Mouse (Mus musculus) embryonic fibroblast, embryonic 13.5 days (primary cell): ENCODE measurements around the gene Ryr1. TPM values are rescaled to one million over a fixed set of nuclear protein-coding genes. Genes with fewer than 3 reads are reported as not detected.

Source experiments
- H3K27ac ChIP-seq: 2 replicates; pipeline ENCODE4 v1.5.1; 2012; ENCODE audit warnings: low read length, control low read depth, inconsistent platforms; ENCODE audit not compliant: insufficient read depth
- H3K4me1 ChIP-seq: 2 replicates; pipeline ENCODE4 v1.6.1; 2011; ENCODE audit warnings: low read length; ENCODE audit not compliant: control insufficient read depth, insufficient read depth
- H3K4me3 ChIP-seq: 2 replicates; pipeline ENCODE4 v1.5.1; 2011; ENCODE audit warnings: mild to moderate bottlenecking, control low read depth, low read length; ENCODE audit not compliant: insufficient read depth
- CTCF ChIP-seq: IDR thresholded peaks from 2 replicates; pipeline ENCODE4 v1.5.1; 2011; ENCODE audit warnings: mild to moderate bottlenecking, control low read depth, low read length, moderate library complexity, borderline replicate concordance; ENCODE audit not compliant: insufficient read depth
- POLR2A ChIP-seq: IDR thresholded peaks from 2 replicates; pipeline ENCODE4 v1.6.1; 2011; ENCODE audit warnings: low read depth, mild to moderate bottlenecking, control low read depth, low read length, moderate library complexity
- polyA plus RNA-seq: library from polyadenylated mRNA; stranded (reverse); fragments of >200 nt; gene quantifications from 2 replicates; pipeline ENCODE4 v1.2.4, GENCODE M21; 2011; ENCODE audit warnings: low read depth; ENCODE audit not compliant: missing spikeins, insufficient read length

Ryr1 gene
- polyA plus RNA-seq, 1 experiment: 0.28 TPM

DNA sequence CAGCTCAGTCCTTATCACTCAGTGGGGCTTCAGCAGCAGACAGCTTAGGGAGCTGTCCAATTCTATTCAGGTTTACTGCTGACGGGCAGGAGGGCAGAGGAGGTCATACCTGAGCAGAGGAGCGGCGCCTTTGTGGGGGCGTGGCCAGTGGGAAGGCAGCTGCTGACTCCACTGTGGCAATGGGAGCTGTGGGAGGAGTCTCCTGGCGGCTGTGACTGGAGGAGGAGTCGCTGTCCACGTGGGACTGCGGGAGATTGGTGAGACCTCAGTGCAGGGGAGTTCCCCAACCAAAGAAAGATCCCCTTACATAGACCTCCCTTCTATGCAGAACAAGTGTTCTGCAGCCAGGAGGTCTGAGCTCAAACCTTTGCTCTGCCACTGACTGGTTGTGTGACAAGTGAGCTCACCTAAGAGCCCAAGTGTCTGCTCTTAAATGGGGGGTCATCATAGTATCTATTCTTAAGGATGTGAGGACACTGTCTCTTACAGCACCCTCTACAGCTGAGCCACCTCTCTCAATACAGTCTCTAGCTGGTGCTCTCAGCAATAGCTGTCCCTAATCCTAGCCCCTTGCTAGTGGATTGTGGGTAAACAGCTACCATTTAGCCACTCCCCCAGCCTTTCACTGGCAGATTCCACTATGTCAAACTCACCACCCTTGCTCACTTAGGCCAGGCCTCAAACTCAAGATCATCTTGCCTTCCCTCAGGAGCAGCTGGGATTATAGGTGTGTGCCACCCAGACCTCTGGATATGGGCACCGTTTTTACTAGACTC lies 38.0 kb upstream of the Ryr1 start:
- Histone ChIP-seq H3K4me1 (peaks cover 6% of the 10 kb centered on the region; the same call in 1 of the 2 replicates), H3K27ac (no peak overlapping the region), H3K4me3 (no peak overlapping the region)
- TF ChIP-seq CTCF (no peak), POLR2A (no peak)

DNA sequence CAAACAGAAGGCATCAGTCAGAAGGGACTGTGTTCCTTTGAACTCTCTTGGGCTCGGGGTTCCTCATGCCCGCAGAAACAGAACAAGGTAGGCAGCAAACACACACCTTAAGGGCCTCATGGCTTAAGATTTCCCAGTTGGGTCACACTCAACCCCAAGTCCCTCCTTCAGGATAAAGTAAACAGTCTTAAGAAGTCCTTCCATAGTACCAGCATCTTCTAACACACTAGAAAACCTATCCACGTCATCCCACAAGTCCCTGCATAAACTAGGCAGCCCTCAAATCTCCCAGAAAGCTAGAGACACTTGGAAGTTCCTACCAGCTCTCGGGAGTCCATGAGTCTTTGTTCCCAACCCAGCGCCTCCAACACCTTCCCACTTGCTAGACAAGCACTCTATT lies 37.3 kb upstream of the Ryr1 start:
- TF ChIP-seq POLR2A (no peak), CTCF (no peak)
- Histone ChIP-seq H3K27ac (no peak overlapping the region), H3K4me3 (no peak overlapping the region), H3K4me1 (peaks cover 4% of the 10 kb centered on the region; the same call in 1 of the 2 replicates)

DNA sequence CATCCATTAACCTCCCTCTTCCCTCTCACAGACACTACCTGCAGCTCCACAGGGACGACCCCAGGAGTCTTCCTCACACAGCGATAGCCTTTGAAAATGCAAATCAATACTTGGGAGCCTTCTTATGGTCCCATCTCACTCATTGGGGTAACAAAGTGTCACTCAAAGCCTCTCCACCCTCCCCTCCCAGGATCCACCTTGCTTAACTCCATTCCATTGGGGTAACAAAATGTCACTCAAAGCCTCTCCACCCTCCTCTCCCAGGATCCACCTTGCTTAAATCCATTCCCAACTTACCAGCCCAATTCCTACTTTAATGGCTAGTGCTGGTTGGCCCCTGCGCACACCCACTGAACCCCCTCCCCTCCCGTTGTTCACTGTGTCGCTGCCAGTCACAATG lies 33.3 kb upstream of the Ryr1 start:
- TF ChIP-seq POLR2A (peak; percentile 45; the same call in 1 of the 2 replicates), CTCF (no peak)
- no peak overlapping the region for H3K4me3 ChIP-seq
- no peak overlapping the region for H3K27ac ChIP-seq
- H3K4me1 ChIP-seq: no peaks in the 10 kb centered on the region

DNA sequence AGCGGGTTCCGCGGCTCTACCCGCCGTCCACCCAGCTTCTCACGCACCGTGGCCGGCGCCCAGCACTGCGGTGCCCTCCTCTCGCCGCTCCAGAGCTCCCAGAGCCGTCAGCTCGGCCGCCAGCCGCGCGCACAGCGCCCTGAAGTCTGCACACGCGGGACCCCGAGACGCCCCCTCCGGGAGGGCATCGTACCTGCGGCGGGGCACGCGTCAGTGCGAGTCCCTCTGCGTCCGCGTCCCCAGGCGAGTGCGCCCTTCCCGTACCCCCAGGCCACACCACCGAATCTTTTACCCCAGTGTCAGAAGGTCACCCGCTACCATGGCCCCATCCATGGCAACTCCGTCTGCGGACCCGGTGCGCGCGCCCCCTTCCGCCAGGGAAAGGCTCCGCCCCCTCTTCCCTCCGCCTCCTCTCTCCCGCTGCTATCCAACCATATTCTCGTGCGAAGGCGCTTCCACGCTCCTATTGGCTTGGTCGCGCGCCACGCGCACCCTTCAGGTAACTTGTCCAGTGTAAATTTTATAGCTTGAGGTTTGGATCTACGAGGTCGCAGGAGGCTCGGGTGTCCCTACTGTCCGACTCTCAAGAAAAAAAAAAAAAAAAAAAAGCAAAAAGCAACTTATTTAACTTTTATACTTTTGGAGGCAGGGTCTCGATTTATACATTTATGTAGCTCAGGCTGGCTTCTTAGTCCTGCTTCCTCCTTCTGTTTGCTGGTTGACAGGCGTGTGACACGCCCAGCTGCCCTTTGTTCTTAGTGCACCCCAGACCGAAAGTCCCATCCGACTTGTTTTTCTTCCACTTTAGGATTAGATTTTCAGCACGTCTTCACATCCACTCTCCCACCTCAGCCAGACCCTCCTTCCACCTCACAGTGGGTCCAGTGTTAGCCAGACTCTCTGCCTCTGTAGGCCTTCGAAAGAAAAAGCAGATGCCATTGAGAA lies 31.1 kb upstream of the Ryr1 start, which contains the start of gene Fam98c:
TSS of gene Fam98c (minus strand) at position 397 of the 945 bp plus-strand sequence.
- H3K27ac ChIP-seq: 0 out of 2 replicates have a peak within 1 kb of the TSS, but pooled peaks have one; percentile 9
- peak within 1 kb of the TSS; percentile 75 for H3K4me3 ChIP-seq
- H3K4me1 ChIP-seq: no peaks in the 10 kb centered on the region
- TF ChIP-seq POLR2A (peak; percentile 61; the same call in 1 of the 2 replicates), CTCF (no peak)

DNA sequence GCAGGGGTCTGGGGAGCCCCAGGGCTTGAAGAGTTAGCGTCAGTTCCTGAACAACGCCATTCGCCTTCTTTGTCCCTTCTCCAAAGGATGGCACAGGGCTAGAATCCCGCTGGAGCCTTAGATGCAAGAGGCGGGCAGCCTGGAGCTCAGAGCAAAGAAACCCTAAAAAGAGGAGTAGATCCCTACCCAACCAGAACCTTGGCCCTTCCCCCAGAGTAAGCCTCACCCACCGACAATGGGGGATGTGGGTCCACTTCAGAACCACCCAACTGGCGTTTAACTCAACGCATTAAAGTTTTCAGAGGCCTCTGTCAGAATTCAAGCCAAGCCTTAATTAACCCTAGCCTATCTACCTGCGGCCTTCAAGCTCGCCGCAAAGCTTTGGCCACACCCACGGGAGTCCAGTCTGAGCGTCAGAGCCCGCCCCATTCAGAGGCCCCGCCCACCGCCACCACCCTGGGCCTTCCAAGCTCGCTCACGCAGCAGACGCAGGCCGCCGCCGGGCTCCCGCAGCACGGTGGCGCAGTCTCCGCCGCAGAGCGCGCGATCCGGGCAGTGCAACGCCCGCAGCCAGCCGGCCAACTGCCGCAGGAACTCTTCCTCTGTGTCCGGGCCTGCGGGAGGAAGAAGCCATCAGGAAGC lies 30.3 kb upstream of the Ryr1 start:
- TF ChIP-seq CTCF (no peak), POLR2A (peak; percentile 66)
- Histone ChIP-seq H3K4me1 (no peaks in the 10 kb centered on the region), H3K4me3 (peak overlapping the region; percentile 75), H3K27ac (0 out of 2 replicates have a peak overlapping the region, but pooled peaks have one; percentile 9)

DNA sequence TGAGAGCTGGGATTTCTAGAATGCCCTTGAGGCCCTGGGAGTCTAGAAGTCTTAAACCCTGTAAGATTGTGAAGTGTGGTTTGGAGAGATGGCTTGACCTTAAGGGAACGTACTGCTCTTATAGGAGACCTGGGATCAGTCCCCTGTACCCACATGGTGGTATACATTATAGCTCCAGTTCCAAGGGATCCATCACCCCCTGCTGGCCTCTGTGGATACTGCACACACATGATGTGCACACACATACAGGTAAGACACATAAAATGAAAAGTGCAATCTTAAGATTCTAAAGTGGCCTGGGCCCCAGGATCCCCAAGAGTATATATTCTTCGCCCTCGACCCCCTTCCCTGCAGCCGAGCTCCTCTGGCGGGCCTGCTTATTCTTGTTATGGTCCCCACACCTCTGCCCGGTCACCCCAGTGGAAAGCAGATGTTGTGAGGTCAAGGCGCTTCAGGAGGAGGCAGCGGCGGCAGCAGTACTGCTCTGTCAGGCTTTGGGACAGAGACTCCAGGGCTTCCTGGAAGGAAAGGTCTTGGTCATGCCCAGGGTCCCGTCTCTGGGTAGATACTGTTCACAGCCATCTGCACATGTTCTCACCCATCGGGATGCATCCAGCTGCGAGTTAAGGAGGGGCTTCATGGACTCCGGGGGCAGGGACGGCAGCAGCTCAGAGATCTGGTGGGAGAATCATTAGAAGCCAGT lies 29.2 kb upstream of the Ryr1 start:
- Histone ChIP-seq H3K4me1 (no peaks in the 10 kb centered on the region), H3K27ac (no peak overlapping the region), H3K4me3 (no peak overlapping the region)
- TF ChIP-seq CTCF: no peak
- TF ChIP-seq POLR2A: no peak

DNA sequence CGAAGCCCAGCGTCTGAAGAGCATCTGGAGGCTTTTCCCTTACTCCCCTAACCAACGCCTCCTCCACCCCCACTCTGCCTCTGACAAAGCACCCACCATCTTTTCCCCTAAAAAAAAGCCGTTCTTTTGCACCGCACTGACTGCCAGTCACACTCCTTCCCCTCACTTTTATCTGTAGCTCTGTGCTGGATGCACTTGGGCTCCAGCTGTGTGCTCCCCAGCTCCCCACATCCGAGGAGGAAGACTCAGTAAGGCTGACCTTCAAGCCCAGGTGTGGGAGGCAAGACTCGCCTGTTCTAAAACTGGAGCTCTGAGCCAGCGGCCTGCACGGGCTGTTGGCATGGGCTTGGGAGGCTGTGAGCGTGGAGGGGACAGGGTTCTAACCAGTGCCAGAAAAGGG lies 26.5 kb upstream of the Ryr1 start:
- H3K4me1 ChIP-seq: no peaks in the 10 kb centered on the region
- TF ChIP-seq CTCF (no peak), POLR2A (no peak)

DNA sequence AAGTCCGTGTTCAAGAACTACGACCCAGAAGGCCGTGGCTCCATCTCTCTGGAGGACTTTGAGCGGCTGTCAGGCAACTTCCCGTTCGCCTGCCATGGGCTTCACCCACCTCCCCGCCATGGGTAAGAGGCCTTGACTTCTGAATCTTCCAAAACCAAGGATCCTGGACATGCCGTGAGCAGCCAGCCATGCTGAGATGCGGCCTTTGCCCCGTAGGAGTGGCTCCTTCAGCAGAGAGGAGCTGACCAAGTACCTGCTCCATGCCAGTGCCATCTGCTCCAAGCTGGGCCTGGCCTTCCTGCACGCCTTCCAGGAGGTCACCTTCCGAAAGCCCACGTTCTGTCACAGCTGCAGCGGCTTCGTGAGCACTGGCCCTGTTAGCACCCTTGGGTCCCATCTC lies 23.8 kb upstream of the Ryr1 start:
- no peak for TF ChIP-seq POLR2A
- no peak for TF ChIP-seq CTCF
- Histone ChIP-seq H3K4me1 (no peaks in the 10 kb centered on the region), H3K4me3 (no peak overlapping the region), H3K27ac (no peak overlapping the region)

More for the DNA sequence above, 26.5 kb upstream of the Ryr1 start:
- no peak overlapping the region for H3K27ac ChIP-seq
- no peak overlapping the region for H3K4me3 ChIP-seq

DNA sequence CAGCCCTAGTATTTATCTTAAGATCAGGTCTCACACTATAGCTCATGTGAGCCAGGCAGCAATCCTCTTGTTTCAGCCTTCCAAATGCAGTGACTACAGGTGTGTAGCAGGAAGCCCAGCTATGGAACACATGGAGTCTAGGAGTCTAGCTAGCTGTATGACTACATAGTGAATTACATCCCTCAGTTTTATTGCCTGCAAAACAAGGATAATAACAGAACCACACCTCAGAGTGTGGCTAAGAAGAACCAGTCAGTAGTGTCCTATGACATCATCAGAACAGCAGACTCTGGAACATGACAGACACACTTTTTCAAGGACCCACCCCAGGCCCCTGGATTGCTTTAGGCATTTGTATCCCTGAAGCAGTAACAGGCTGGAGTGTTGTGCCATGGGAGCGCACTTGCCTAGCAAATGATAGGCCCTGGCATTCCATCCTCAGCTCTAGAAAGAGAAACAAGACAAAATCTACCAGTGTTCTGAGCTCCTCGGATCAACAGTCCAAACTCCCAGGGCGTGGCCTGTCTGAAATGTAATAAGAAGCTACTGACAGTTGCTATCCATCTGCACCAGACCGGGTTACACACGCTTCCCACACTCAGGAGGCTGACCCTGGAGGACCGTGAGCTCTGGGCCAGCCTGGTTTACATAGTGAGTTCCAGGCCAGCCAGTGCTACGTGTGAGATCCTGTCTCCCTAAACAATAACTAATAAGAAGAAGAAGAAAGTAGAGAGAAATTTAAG lies 21.8 kb upstream of the Ryr1 start:
- TF ChIP-seq CTCF (no peak), POLR2A (no peak)
- H3K27ac ChIP-seq: no peak overlapping the region
- H3K4me3 ChIP-seq: no peak overlapping the region

More for the DNA sequence above, 21.8 kb upstream of the Ryr1 start:
- H3K4me1 ChIP-seq: no peaks in the 10 kb centered on the region
